Mouse (Mus musculus) liver, embryonic 14.5 days (tissue): ENCODE measurements at regions not wholly inside any gene's neighbourhood (a gene's known extent, or its start where the extent isn't known, plus 50 kb on each side); places are given as distances from the start of the nearest gene placed in this dataset.

Experiments
- CTCF ChIP-seq: IDR thresholded peaks from 2 replicates; pipeline ENCODE4 v1.5.1; 2016; ENCODE audit warnings: antibody characterized with exemption, low read depth, control low read depth
- EP300 ChIP-seq: IDR thresholded peaks from 2 replicates; pipeline ENCODE4 v1.6.1; 2016; ENCODE audit warnings: antibody characterized with exemption, low read depth

DNA sequence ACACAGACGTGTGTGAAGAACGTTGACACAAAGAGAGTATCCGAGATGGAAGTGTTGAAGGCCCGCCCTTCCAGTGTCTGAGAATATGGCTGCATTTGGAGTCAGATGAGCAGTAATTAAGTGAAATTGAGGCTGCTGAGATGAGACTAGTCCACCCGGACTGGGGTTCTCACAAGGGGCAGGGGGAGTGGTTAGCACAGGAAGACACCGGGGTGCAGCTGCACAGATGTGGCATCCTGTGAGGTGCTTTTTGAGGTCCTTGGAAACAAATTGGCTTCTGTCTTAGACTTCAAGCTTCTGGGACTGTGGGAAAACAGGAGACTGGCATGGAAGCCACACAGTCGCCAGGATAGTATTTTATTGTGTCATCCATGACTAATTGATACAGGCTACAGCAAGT, 320.0 kb upstream of the Gm5148 start:
- TF ChIP-seq EP300 (no peak), CTCF (no peak)
